Mouse (Mus musculus): Measurements from ENCODE around the gene Vsx2. TPM values are rescaled to one million over a fixed set of nuclear protein-coding genes. Genes with fewer than 3 reads are reported as not detected.

The Vsx2 gene
- polyA plus RNA-seq, 1 experiment = not detected

- WGBS = 8% methylated on average over 34 of the region's 34 CpGs
- DNase-seq (ENCODE audit: low read depth, low spot score) = no peak
These were observed 1.3 kb downstream of the Vsx2 start for GRCm38 (mm10) chr12:84570694-84571415.

- DNase-seq (ENCODE audit: low read depth, low spot score) = no peak
- WGBS = 5% methylated on average over 43 of the region's 43 CpGs
These were observed 2.1 kb downstream of the Vsx2 start for GRCm38 (mm10) chr12:84571466-84572340.

- DNase-seq (ENCODE audit: low read depth, low spot score) = no peak
- 22% methylated on average over 7 of the region's 7 CpGs for WGBS
These were observed 2.8 kb downstream of the Vsx2 start for GRCm38 (mm10) chr12:84572341-84572720.

GRCm38 (mm10) chr12:84573094-84573493 is 3.5 kb downstream of the Vsx2 start:
- WGBS = 24% methylated on average over 7 of the region's 7 CpGs

GRCm38 (mm10) chr12:84577768-84578439 is 8.3 kb downstream of the Vsx2 start:
- WGBS = 70% methylated on average over 11 of the region's 11 CpGs
- no peak for DNase-seq (ENCODE audit: low read depth, low spot score)

More at GRCm38 (mm10) chr12:84573094-84573493, 3.5 kb downstream of the Vsx2 start:
- DNase-seq (ENCODE audit: low read depth, low spot score) = no peak

- DNase-seq (ENCODE audit: low read depth, low spot score) = no peak
These were observed 8.8 kb downstream of the Vsx2 start for GRCm38 (mm10) chr12:84578440-84578770.

GRCm38 (mm10) chr12:84581285-84581684 is 11.7 kb downstream of the Vsx2 start:
- 95% methylated on average over 2 of the region's 2 CpGs for WGBS
- DNase-seq (ENCODE audit: low read depth, low spot score) = no peak

More at GRCm38 (mm10) chr12:84578440-84578770, 8.8 kb downstream of the Vsx2 start:
- WGBS = 37% methylated on average over 5 of the region's 5 CpGs

GRCm38 (mm10) chr12:84589825-84590761 is 20.5 kb downstream of the Vsx2 start:
- 2% methylated on average over 54 of the region's 54 CpGs for WGBS
- peak; percentile 73 for DNase-seq (ENCODE audit: low read depth, low spot score)

GRCm38 (mm10) chr12:84598324-84598723 is 28.8 kb downstream of the Vsx2 start:
- 21% methylated on average over 8 of the region's 8 CpGs for WGBS
- DNase-seq (ENCODE audit: low read depth, low spot score) = no peak

GRCm38 (mm10) chr12:84604001-84604400 is 34.4 kb downstream of the Vsx2 start:
- WGBS = 90% methylated on average over 7 of the region's 7 CpGs
- DNase-seq (ENCODE audit: low read depth, low spot score) = no peak

- WGBS = 82% methylated on average over 7 of the region's 7 CpGs
- no peak for DNase-seq (ENCODE audit: low read depth, low spot score)
These were observed 36.3 kb downstream of the Vsx2 start for GRCm38 (mm10) chr12:84605860-84606259.

GRCm38 (mm10) chr12:84611718-84612117 is 42.2 kb downstream of the Vsx2 start:
- 88% methylated on average over 10 of the region's 10 CpGs for WGBS
- no peak for DNase-seq (ENCODE audit: low read depth, low spot score)

GRCm38 (mm10) chr12:84612518-84612917 is 43.0 kb downstream of the Vsx2 start:
- WGBS = 62% methylated on average over 8 of the region's 8 CpGs
- DNase-seq (ENCODE audit: low read depth, low spot score) = no peak

- no peak for DNase-seq (ENCODE audit: low read depth, low spot score)
- 93% methylated on average over 11 of the region's 11 CpGs for WGBS
These were observed 44.4 kb downstream of the Vsx2 start for GRCm38 (mm10) chr12:84614001-84614400.

GRCm38 (mm10) chr12:84614524-84614923 is 45.0 kb downstream of the Vsx2 start:
- no peak for DNase-seq (ENCODE audit: low read depth, low spot score)
- 59% methylated on average over 7 of the region's 7 CpGs for WGBS

- under 1% methylated on average over 34 of the region's 34 CpGs for WGBS
- peak; percentile 76 for DNase-seq (ENCODE audit: low read depth, low spot score)
These were observed 47.5 kb downstream of the Vsx2 start, which contains the start of gene Abcd4 for GRCm38 (mm10) chr12:84616977-84617630. Gene Abcd4, minus strand, starts transcription at chr12:84617413.

GRCm38 (mm10) chr12:84617663-84618062 is 48.1 kb downstream of the Vsx2 start:
- WGBS = 2% methylated on average over 10 of the region's 10 CpGs
- DNase-seq (ENCODE audit: low read depth, low spot score) = no peak

- DNase-seq (ENCODE audit: low read depth, low spot score) = no peak
These were observed 51.4 kb downstream of the Vsx2 start for GRCm38 (mm10) chr12:84620975-84621374.

GRCm38 (mm10) chr12:84624601-84625000 is 55.0 kb downstream of the Vsx2 start:
- no peak for DNase-seq (ENCODE audit: low read depth, low spot score)
- 20% methylated on average over 8 of the region's 8 CpGs for WGBS
